Mouse (Mus musculus) intestine, embryonic 14.5 days (tissue): ENCODE data around the gene Coasy. TPM values are rescaled to one million over a fixed set of nuclear protein-coding genes. Genes with fewer than 3 reads are reported as not detected.

Experiments
- ATAC-seq: fragments of 200-750 bp; cut with Nextera tagmentation; replicated peaks from 2 replicates; pipeline ENCODE4 v1.8.0; 2017; ENCODE audit warnings: low read depth, moderate number of reproducible peaks, moderate TSS enrichment, moderate library complexity; ENCODE audit not compliant: low FRiP score, low TSS enrichment
- DNase-seq: peaks from one replicate; pipeline ENCODE4 v3.0.0-alpha.2; 2018; ENCODE audit warnings: low spot score
- H3K27ac ChIP-seq: fragments of 300-500 bp; sonication (generic); 2 replicates; pipeline ENCODE4 v1.5.1; 2014; ENCODE audit warnings: low read depth, mild to moderate bottlenecking, control low read depth
- H3K27me3 ChIP-seq: fragments of 300-500 bp; sonication (generic); replicated peaks from 2 replicates; pipeline ENCODE4 v1.6.1; 2014; ENCODE audit warnings: low read length, control low read depth; ENCODE audit not compliant: control insufficient read depth, insufficient read depth
- H3K36me3 ChIP-seq: fragments of 300-500 bp; sonication (generic); 2 replicates; pipeline ENCODE4 v1.6.1; 2014; ENCODE audit warnings: low read length, control low read depth; ENCODE audit not compliant: control insufficient read depth, insufficient read depth
- H3K4me1 ChIP-seq: fragments of 300-500 bp; sonication (generic); replicated peaks from 2 replicates; pipeline ENCODE4 v1.6.1; 2014; ENCODE audit warnings: low read length, control low read depth, mixed read lengths; ENCODE audit not compliant: control insufficient read depth, insufficient read depth
- H3K4me2 ChIP-seq: fragments of 300-500 bp; sonication (generic); 2 replicates; pipeline ENCODE4 v1.6.1; 2014; ENCODE audit warnings: low read length
- H3K4me3 ChIP-seq: fragments of 300-500 bp; sonication (generic); 2 replicates; pipeline ENCODE4 v1.5.1; 2014; ENCODE audit warnings: low read depth, low read length, control low read depth, mixed read lengths
- H3K9ac ChIP-seq: fragments of 300-500 bp; sonication (generic); 2 replicates; pipeline ENCODE4 v1.6.1; 2014; ENCODE audit warnings: mild to moderate bottlenecking, low read length
- H3K9me3 ChIP-seq: fragments of 300-500 bp; sonication (generic); 2 replicates; pipeline ENCODE4 v1.6.1; 2016; ENCODE audit warnings: low read length, control low read depth; ENCODE audit not compliant: control insufficient read depth
- WGBS: fragments of 180-500 bp; shearing (Covaris S2); extraction: QIAGEN DNeasy Blood & Tissue Kit; methylation state at CpG from one replicate; pipeline ENCODE4 v1.1.7; 2014; 5-methylcytosine and 5-hydroxymethylcytosine counted together
- polyA plus RNA-seq: library from polyadenylated mRNA; unstranded; fragments of >200 nt; fragmentation: Nextera tagmentation; extraction: Ambion mirVana; gene quantifications from 2 replicates; pipeline ENCODE4 v1.2.1, GENCODE M21; 2014

Gene Coasy
- polyA plus RNA-seq, 1 experiment from 2014 or later: 39.7 TPM

- Histone ChIP-seq H3K9ac (no peak overlapping the region), H3K4me3 (no peak overlapping the region), H3K9me3 (no peaks in the 10 kb centered on the region), H3K27me3 (no peaks in the 10 kb centered on the region), H3K4me2 (no peak overlapping the region), H3K36me3 (peaks cover 56% of the 10 kb centered on the region), H3K4me1 (no peaks in the 10 kb centered on the region), H3K27ac (no peak overlapping the region)
- 96% methylated on average over 9 of the region's 9 CpGs for WGBS
- no peak for ATAC-seq
- no peak for DNase-seq
Observed at GRCm38 (mm10) chr11:101050359-101050758, 32.0 kb upstream of the Coasy start.

GRCm38 (mm10) chr11:101051051-101051493 lies 31.3 kb upstream of the Coasy start:
- Histone ChIP-seq H3K9ac (no peak overlapping the region), H3K36me3 (peaks cover 52% of the 10 kb centered on the region), H3K27me3 (no peaks in the 10 kb centered on the region), H3K4me3 (no peak overlapping the region), H3K4me2 (no peak overlapping the region), H3K27ac (no peak overlapping the region), H3K9me3 (no peaks in the 10 kb centered on the region), H3K4me1 (peaks cover under 1% of the 10 kb centered on the region)
- WGBS: 89% methylated on average over 6 of the region's 6 CpGs
- ATAC-seq (no peak), DNase-seq (no peak)

GRCm38 (mm10) chr11:101051617-101052016 lies 30.7 kb upstream of the Coasy start:
- no peaks in the 10 kb centered on the region for H3K27me3 ChIP-seq
- peaks cover 46% of the 10 kb centered on the region for H3K36me3 ChIP-seq

GRCm38 (mm10) chr11:101052751-101053473 lies 29.5 kb upstream of the Coasy start:
- H3K4me2 ChIP-seq: no peak overlapping the region
- DNase-seq (peak; percentile 68), ATAC-seq (no peak)
- 86% methylated on average over 10 of the region's 10 CpGs for WGBS
- H3K9me3 ChIP-seq: no peaks in the 10 kb centered on the region
- H3K36me3 ChIP-seq: peaks cover 38% of the 10 kb centered on the region
- no peaks in the 10 kb centered on the region for H3K27me3 ChIP-seq
- H3K4me1 ChIP-seq: peaks cover 17% of the 10 kb centered on the region
- H3K27ac ChIP-seq: 0 out of 2 replicates have a peak overlapping the region, but pooled peaks have one; percentile 16
- no peak overlapping the region for H3K4me3 ChIP-seq
- H3K9ac ChIP-seq: no peak overlapping the region

More at GRCm38 (mm10) chr11:101051617-101052016, 30.7 kb upstream of the Coasy start:
- ATAC-seq (no peak), DNase-seq (no peak)
- Histone ChIP-seq H3K27ac (no peak overlapping the region), H3K9me3 (no peaks in the 10 kb centered on the region), H3K4me1 (peaks cover 6% of the 10 kb centered on the region), H3K4me2 (no peak overlapping the region), H3K4me3 (no peak overlapping the region), H3K9ac (no peak overlapping the region)
- 77% methylated on average over 8 of the region's 8 CpGs for WGBS

GRCm38 (mm10) chr11:101053974-101054373 lies 28.4 kb upstream of the Coasy start:
- no peak for ATAC-seq
- H3K9me3 ChIP-seq: no peaks in the 10 kb centered on the region
- 100% methylated on average over 1 of the region's 1 CpGs for WGBS
- H3K4me1 ChIP-seq: peaks cover 25% of the 10 kb centered on the region
- no peak overlapping the region for H3K9ac ChIP-seq
- H3K4me2 ChIP-seq: no peak overlapping the region
- H3K27ac ChIP-seq: no peak overlapping the region
- H3K27me3 ChIP-seq: no peaks in the 10 kb centered on the region
- H3K4me3 ChIP-seq: no peak overlapping the region
- DNase-seq: no peak
- H3K36me3 ChIP-seq: peaks cover 28% of the 10 kb centered on the region

- no peak for DNase-seq
- no peak overlapping the region for H3K4me2 ChIP-seq
- no peak for ATAC-seq
- 74% methylated on average over 14 of the region's 14 CpGs for WGBS
- no peak overlapping the region for H3K27ac ChIP-seq
- H3K4me3 ChIP-seq: no peak overlapping the region
- no peak overlapping the region for H3K9ac ChIP-seq
- H3K27me3 ChIP-seq: no peaks in the 10 kb centered on the region
- no peaks in the 10 kb centered on the region for H3K9me3 ChIP-seq
- H3K36me3 ChIP-seq: peaks cover 23% of the 10 kb centered on the region
- H3K4me1 ChIP-seq: peaks cover 36% of the 10 kb centered on the region
Observed at GRCm38 (mm10) chr11:101055418-101055817, 26.9 kb upstream of the Coasy start.

- ATAC-seq: peak; percentile 40
- Histone ChIP-seq H3K4me2 (peak overlapping the region; percentile 26; the same call in 1 of the 2 replicates), H3K4me1 (peaks cover 48% of the 10 kb centered on the region)
Observed at GRCm38 (mm10) chr11:101056885-101057284, 25.5 kb upstream of the Coasy start.

GRCm38 (mm10) chr11:101057860-101058259 lies 24.5 kb upstream of the Coasy start:
- ATAC-seq: no peak
- H3K9ac ChIP-seq: no peak overlapping the region
- H3K4me1 ChIP-seq: peaks cover 56% of the 10 kb centered on the region
- H3K4me3 ChIP-seq: no peak overlapping the region
- H3K9me3 ChIP-seq: no peaks in the 10 kb centered on the region
- peaks cover 14% of the 10 kb centered on the region for H3K36me3 ChIP-seq
- no peaks in the 10 kb centered on the region for H3K27me3 ChIP-seq
- DNase-seq: peak; percentile 97
- WGBS: 26% methylated on average over 5 of the region's 5 CpGs
- H3K27ac ChIP-seq: peak overlapping the region; percentile 90; the same call in 1 of the 2 replicates
- no peak overlapping the region for H3K4me2 ChIP-seq

More at GRCm38 (mm10) chr11:101056885-101057284, 25.5 kb upstream of the Coasy start:
- H3K27ac ChIP-seq: peak overlapping the region; percentile 90
- WGBS: 23% methylated on average over 8 of the region's 8 CpGs
- no peak overlapping the region for H3K4me3 ChIP-seq
- H3K9me3 ChIP-seq: no peaks in the 10 kb centered on the region
- H3K27me3 ChIP-seq: no peaks in the 10 kb centered on the region
- 0 out of 2 replicates have a peak overlapping the region, but pooled peaks have one; percentile 22 for H3K9ac ChIP-seq
- peaks cover 22% of the 10 kb centered on the region for H3K36me3 ChIP-seq
- DNase-seq: peak; percentile 75

- no peak overlapping the region for H3K9ac ChIP-seq
- H3K36me3 ChIP-seq: peaks cover 11% of the 10 kb centered on the region
- 52% methylated on average over 5 of the region's 5 CpGs for WGBS
- H3K4me2 ChIP-seq: no peak overlapping the region
- no peak for ATAC-seq
- H3K4me3 ChIP-seq: no peak overlapping the region
- H3K9me3 ChIP-seq: no peaks in the 10 kb centered on the region
- H3K27me3 ChIP-seq: no peaks in the 10 kb centered on the region
- DNase-seq: no peak
- peaks cover 64% of the 10 kb centered on the region for H3K4me1 ChIP-seq
- H3K27ac ChIP-seq: peak overlapping the region; percentile 90; the same call in 1 of the 2 replicates
Observed at GRCm38 (mm10) chr11:101058726-101059125, 23.6 kb upstream of the Coasy start.
